Mouse (Mus musculus) lung, postnatal 36 days (tissue): Measurements from ENCODE around the gene Kif5c.

Experiments used
- DNase-seq: peaks from one replicate; pipeline ENCODE4 v3.0.0; 2022; ENCODE audit warnings: mixed read lengths

The Kif5c gene

GRCm38 (mm10) chr2:49618829-49619718 is at the start of gene Kif5c:
Kif5c (plus strand) TSS chr2:49619298.
- peak; percentile 88 for DNase-seq

- DNase-seq = peak; percentile 10
These were observed 49.0 kb upstream of the Kif5c start for GRCm38 (mm10) chr2:49569862-49570777.

GRCm38 (mm10) chr2:49570778-49571101 is 48.4 kb upstream of the Kif5c start:
- no peak for DNase-seq

GRCm38 (mm10) chr2:49571159-49571920 is 47.8 kb upstream of the Kif5c start:
- DNase-seq = no peak

- no peak for DNase-seq
These were observed 46.9 kb upstream of the Kif5c start for GRCm38 (mm10) chr2:49572111-49572642.

GRCm38 (mm10) chr2:49572684-49573083 is 46.4 kb upstream of the Kif5c start:
- no peak for DNase-seq

- no peak for DNase-seq
These were observed 45.8 kb upstream of the Kif5c start for GRCm38 (mm10) chr2:49573282-49573681.

GRCm38 (mm10) chr2:49580585-49580984 is 38.5 kb upstream of the Kif5c start:
- no peak for DNase-seq

GRCm38 (mm10) chr2:49582546-49582945 is 36.6 kb upstream of the Kif5c start:
- no peak for DNase-seq

- DNase-seq = no peak
These were observed 35.8 kb upstream of the Kif5c start for GRCm38 (mm10) chr2:49583311-49583710.

GRCm38 (mm10) chr2:49590450-49590849 is 28.6 kb upstream of the Kif5c start:
- no peak for DNase-seq

- no peak for DNase-seq
These were observed 26.2 kb upstream of the Kif5c start for GRCm38 (mm10) chr2:49592926-49593325.

GRCm38 (mm10) chr2:49594886-49595285 is 24.2 kb upstream of the Kif5c start:
- peak; percentile 15 for DNase-seq

- no peak for DNase-seq
These were observed 22.8 kb upstream of the Kif5c start for GRCm38 (mm10) chr2:49596318-49596717.

- DNase-seq = peak; percentile 12
These were observed 18.9 kb upstream of the Kif5c start for GRCm38 (mm10) chr2:49600021-49600681.

GRCm38 (mm10) chr2:49602791-49603349 is 16.2 kb upstream of the Kif5c start:
- no peak for DNase-seq

GRCm38 (mm10) chr2:49609611-49610010 is 9.5 kb upstream of the Kif5c start:
- no peak for DNase-seq

GRCm38 (mm10) chr2:49616765-49617164 is 2.3 kb upstream of the Kif5c start:
- no peak for DNase-seq

GRCm38 (mm10) chr2:49619719-49620522 is 823 bp downstream of the Kif5c start:
- DNase-seq = no peak

- no peak for DNase-seq
These were observed 1.6 kb downstream of the Kif5c start for GRCm38 (mm10) chr2:49620626-49621117.

GRCm38 (mm10) chr2:49621234-49621633 is 2.1 kb downstream of the Kif5c start:
- no peak for DNase-seq
